7 mouse cellular contexts compared by ENCODE assay signal in the genomic region with DNA sequence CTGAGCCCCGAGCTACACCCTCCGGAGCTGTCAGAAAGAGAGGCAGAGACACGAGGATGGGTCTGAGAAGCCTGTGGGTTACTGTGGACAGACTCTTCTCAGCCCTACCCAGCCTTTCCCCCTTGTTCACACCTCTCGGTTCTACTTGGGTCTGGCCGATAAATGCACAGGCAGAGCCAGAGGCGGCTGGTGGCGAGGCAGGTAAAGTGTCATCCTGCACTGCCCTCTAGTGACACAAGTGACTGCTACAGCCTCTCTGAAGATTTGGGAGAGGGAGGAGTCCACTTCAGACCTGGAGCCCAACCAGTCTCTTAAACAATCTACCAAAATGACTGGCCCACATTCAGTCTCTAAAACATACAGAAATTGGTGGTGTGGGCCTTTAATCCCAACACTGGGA. TPM values are rescaled to one million over a fixed set of nuclear protein-coding genes. Genes with fewer than 3 reads are reported as not detected.
A peak's percentile ranks its signal among the peaks of the same experiment; 100 is the strongest.
DNase-seq lines count a peak whose midpoint lies in the region; ATAC-seq lines count a peak whose summit lies in the region.

No protein-coding gene starts in this region.

- peak; percentile 92 to 93 for DNase-seq in cerebellum, postnatal 14 days
- peak; percentile 69 to 75 for DNase-seq in frontal cortex, postnatal 14 days (ENCODE audit: low spot score in 2 of 2)
- peak; percentile 67 for DNase-seq in left cerebral cortex, adult 11 months (ENCODE audit: low spot score)
- peak; percentile 79 for DNase-seq in right cerebral cortex, postnatal 14 days

- no peak overlapping the region for H3K4me3 ChIP-seq in hindbrain, embryonic 16.5 days (ENCODE audit: low read length)

- H3K27me3 ChIP-seq in hindbrain, embryonic 16.5 days (replicated peaks; ENCODE audit: control insufficient read depth, insufficient read depth, low read length): no peaks in the 10 kb centered on the region

- no peaks in the 10 kb centered on the region for H3K9me3 ChIP-seq in hindbrain, embryonic 16.5 days (ENCODE audit: control insufficient read depth, low read length)

- H3K9ac ChIP-seq in hindbrain, embryonic 16.5 days (ENCODE audit: low read depth, low read length): no peak overlapping the region

- whole genome bisulfite sequencing in hindbrain, embryonic 16.5 days: 23% methylated on average over 7 of the region's 7 CpGs

- H3K36me3 ChIP-seq in hindbrain, embryonic 16.5 days (ENCODE audit: control insufficient read depth, insufficient read depth, low read length): peaks cover 12% of the 10 kb centered on the region

- H3K4me2 ChIP-seq in hindbrain, embryonic 16.5 days (ENCODE audit: low read length): no peak overlapping the region

- peak; percentile 68 for ATAC-seq in activated CD4-positive, CD25-positive, alpha-beta regulatory T cell, adult 4 months
- ATAC-seq in hindbrain, embryonic 16.5 days: peak; percentile 74
- ATAC-seq in megakaryocyte, adult 5-6 weeks (ENCODE audit: poor library complexity, severe bottlenecking): peak; percentile 92

- no peak overlapping the region for H3K27ac ChIP-seq in hindbrain, embryonic 16.5 days (ENCODE audit: low read depth, low read length)

- peaks cover 19% of the 10 kb centered on the region for H3K4me1 ChIP-seq in hindbrain, embryonic 16.5 days (ENCODE audit: control insufficient read depth, insufficient read depth, low read depth, low read length)

RNA-seq across cellular contexts. Expression of a gene that starts 6.3 kb away (rescaled TPM):
- 10 to 100 TPM; 86.7 to 92.1 TPM for polyA plus RNA-seq in activated CD4-positive, CD25-positive, alpha-beta regulatory T cell, adult 4 months (2017; shearing (Covaris generic))
- 81.2 and 84.8 TPM in 2 replicates for polyA plus RNA-seq in hindbrain, embryonic 16.5 days (2015; fragmentation: Nextera tagmentation; extraction: Ambion mirVana)
- total RNA-seq in megakaryocyte, adult 5-6 weeks (2015): 17.5 and 21.1 TPM in 2 replicates
- total RNA-seq in megakaryocyte, adult 5-6 weeks (2017): 23.9 and 37.3 TPM in 2 replicates

RNA-seq across cellular contexts. Expression of a gene that starts 17.9 kb away (rescaled TPM):
- polyA plus RNA-seq in activated CD4-positive, CD25-positive, alpha-beta regulatory T cell, adult 4 months (2017; shearing (Covaris generic)): under 1 TPM in 1 of 2 experiments, not detected in 1; 0.15 TPM
- 0.35 and 0.60 TPM in 2 replicates for polyA plus RNA-seq in hindbrain, embryonic 16.5 days (2015; fragmentation: Nextera tagmentation; extraction: Ambion mirVana)
- 0.07 TPM in 1 of 2 replicates, not detected in the other for total RNA-seq in megakaryocyte, adult 5-6 weeks (2015)
- total RNA-seq in megakaryocyte, adult 5-6 weeks (2017): 0.16 and 0.29 TPM in 2 replicates

RNA-seq across cellular contexts. Expression of a gene that starts 33.8 kb away (rescaled TPM):
- polyA plus RNA-seq in activated CD4-positive, CD25-positive, alpha-beta regulatory T cell, adult 4 months (2017; shearing (Covaris generic)): 10 to 100 TPM; 25.6 to 33.4 TPM
- 36.2 and 37.3 TPM in 2 replicates for polyA plus RNA-seq in hindbrain, embryonic 16.5 days (2015; fragmentation: Nextera tagmentation; extraction: Ambion mirVana)
- total RNA-seq in megakaryocyte, adult 5-6 weeks (2015): 16.8 and 19.9 TPM in 2 replicates
- 29.1 and 32.8 TPM in 2 replicates for total RNA-seq in megakaryocyte, adult 5-6 weeks (2017)
